Mouse (Mus musculus): ENCODE results near the gene Ccdc121. TPM values are rescaled to one million over a fixed set of nuclear protein-coding genes. Genes with fewer than 3 reads are reported as not detected.

Gene Ccdc121
- not detected in 2 replicates for polyA plus RNA-seq (2012; ENCODE audit: low replicate concordance)

GRCm38 (mm10) chr1:181511307-181511706 lies at the start of gene Ccdc121:
Gene Ccdc121, minus strand, starts transcription at chr1:181511451.

Other genes with a start within 250 kb of the Ccdc121 start
- not detected in 2 replicates for gene Cnih3, start 158.8 kb downstream of the Ccdc121 start, polyA plus RNA-seq (2012; ENCODE audit: low replicate concordance)
- not detected in 2 replicates for gene Dnah14, start 65.1 kb upstream of the Ccdc121 start, polyA plus RNA-seq (2012; ENCODE audit: low replicate concordance)